Mouse (Mus musculus) gastrocnemius, adult 18-20 months (tissue): ENCODE data around the gene Il10rb. TPM values are rescaled to one million over a fixed set of nuclear protein-coding genes. Genes with fewer than 3 reads are reported as not detected.
"Not testable (repeated sequence)": the region's sequence is repeated elsewhere in the genome, so short reads cannot be mapped to it uniquely, and the experiment has no call there.

Experiments used
- DNase-seq: peaks from one replicate; pipeline ENCODE4 v3.0.0; 2021; ENCODE audit warnings: low spot score
- total RNA-seq, 2 experiments: library from RNA; stranded (reverse); gene quantifications; 2 replicates each; pipeline ENCODE4 v1.2.3; 2021

The Il10rb gene
- total RNA-seq, 2 experiments from 2014 or later = 4.2 to 6.6 TPM

DNA sequence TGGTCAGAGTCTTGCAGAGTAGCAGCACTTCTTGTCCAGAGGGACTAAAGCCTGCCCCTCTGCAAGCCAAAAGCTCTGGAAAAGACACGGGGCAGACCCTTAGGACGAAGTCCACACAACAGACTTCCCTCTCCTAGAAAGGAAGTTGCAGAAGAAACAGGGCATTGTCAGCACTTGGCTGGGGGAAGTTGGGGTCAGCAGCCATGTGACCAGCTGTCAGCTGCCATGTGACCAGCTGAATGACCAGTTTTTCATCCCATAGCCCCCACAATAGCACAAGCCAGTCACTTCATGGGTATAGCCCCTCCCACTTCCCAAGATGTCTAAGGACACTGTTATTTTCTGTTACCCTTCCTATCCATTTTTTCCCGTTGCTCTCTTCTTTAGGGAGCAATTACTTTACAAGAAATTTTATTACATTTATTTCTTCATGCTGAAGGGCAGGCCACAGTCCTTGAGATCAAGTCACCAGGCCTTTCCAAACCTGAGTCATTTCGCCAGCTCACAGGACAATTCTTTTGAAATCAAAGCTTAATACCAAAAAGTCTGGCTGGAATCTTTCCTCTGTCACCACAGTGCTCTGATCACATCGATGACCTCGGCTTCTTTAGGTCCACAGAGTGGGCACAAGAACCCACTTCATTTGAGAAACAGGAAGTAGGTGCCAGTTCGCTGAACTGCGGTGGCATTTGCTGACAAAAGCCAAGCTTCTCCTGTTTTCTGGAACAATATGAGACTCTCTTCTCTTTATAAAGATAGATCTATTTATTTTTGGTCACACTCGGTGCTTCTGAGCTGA is 9.6 kb downstream of the Il10rb start:
- no peak for DNase-seq

DNA sequence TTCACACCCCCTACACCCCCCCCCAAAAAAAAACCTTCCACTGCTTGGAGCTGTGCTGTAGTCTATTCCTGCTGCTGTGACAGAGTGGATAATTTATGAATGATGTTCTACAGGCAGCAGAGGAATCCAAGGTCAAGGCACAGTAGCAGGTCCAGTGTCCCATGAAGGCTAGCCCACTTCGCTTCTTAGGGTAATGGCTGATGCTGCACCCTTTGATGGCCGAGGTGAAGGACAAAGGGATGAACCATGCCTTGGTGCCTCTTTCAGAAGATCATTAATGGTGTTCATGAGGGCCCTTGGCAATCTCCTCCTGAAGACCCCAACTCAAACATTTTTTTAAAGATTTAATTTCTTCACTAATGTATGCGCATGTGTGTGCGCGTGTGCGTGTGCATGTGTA is 10.4 kb downstream of the Il10rb start:
- no peak for DNase-seq

DNA sequence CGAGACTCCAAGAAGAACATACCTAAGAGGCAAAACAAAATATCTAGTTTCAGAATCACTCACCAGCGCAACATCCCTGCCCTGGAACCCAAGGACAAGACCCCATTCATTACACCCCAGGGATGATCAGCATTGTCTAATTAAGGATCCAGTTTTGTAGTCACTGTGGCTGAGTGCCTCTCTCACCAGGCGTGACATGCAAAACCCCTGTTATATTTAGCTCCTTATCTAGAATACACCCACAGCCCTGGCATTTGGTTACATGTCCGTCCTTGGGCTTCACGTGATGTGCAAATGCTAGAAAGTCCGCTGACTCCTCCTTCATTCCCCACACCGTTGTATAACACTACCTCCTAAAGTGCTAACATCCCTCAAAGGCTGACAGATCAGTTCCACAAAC is 11.0 kb downstream of the Il10rb start:
- DNase-seq = no peak

DNA sequence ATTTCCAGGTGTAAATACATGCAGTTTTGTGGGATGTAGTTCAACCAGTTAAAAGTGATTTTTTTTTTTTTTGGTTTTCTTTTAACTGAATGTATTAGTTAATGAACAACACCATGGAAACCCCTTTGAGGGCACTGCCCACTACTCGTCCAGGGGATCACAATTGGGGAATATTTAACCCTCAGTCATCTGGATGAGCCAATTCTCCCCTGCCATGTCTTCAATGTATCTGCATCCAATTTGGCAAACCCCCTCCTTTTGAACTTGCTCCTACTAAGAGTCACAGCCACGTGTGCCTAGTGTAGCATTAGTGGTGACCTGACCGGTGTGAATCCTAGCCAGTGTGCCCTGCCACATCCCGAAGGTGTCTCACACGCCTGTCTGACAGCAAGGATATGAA is 12.6 kb downstream of the Il10rb start:
- no peak for DNase-seq

DNA sequence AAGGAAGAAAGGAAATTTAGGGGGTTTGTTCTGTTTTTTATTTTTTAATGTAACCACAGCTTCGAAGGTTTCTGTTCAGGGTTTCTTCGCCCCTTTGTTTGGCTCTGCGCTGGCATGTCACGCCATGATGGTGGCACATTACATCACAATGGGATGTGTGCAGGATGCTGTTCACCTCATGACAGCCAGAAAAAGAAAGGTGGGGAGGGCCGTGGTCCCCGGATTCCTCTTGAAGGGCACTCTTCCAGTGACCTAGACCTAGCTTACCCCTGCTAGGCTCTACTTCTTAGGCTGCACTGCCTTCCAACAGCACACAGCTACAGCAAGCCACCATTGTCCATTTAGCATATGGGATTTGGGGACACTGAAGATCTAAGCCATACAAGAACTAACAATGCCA is 19.9 kb downstream of the Il10rb start:
- no peak for DNase-seq

DNA sequence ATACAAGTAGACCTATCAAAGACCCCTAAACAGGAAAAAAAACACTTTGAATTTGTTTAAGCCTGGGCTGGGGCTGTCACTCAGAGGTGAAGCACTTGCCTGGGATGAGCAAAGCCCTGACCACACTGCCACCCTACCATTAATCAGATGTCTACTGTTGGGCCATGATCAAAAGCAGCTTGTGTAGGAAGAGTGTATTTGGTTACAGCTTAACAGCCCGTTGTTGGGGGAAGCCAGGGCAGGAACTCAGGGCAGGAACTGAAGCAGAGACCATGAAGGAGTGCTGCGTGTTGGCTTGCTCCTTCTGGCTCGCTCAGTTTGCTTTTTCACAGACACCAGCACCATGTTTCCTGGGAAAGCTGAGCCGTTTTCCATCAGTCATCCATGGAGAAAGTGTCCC is 20.6 kb downstream of the Il10rb start:
- no peak for DNase-seq

DNA sequence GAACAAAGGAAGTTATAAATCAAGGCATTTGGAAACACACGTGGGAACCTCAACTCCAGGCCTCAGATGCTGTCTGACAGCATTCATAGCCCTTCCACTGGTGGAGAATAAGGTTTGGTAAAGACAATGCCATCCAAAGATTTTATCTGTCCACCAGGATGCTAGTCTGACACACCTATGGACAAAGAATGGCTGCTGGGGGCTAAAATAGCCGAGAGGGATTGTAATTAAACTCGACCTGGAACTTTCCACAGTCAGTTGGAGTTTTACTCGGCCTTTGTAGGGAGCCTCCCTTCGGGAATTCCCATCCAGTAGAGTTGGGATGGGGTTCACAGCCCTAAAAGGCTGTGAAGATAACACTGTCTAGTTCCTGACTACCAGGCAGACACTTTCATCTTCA is 21.5 kb downstream of the Il10rb start:
- DNase-seq = no peak

DNA sequence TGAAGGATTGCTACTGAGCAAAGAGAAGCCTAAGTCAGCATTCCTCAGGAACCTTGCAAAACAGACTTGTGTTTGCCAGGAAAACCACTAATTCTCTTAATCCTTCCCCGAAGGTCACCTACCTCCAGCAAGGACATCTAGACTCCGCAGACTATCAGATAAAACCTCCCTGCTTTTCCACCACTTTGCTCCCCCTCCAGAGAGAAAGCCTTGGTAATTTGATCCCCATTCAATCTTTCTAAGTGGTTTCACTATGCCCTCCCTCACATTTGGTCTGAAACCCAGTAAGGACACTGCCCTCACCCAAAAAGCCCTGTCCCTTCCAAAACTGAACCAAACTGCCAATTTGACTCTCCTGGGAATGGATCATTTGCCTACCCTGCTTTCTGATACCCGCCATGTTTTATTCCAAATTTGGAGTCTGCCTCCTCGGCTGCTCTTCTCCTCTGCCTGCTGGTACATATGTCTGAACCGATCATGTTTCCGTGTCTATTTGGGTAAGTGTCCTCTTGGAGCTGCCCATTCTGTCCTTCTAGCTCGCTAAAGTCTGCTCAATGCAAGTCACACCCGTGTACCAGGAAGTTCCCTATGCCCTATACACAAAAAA is 22.4 kb downstream of the Il10rb start:
- DNase-seq = no peak

DNA sequence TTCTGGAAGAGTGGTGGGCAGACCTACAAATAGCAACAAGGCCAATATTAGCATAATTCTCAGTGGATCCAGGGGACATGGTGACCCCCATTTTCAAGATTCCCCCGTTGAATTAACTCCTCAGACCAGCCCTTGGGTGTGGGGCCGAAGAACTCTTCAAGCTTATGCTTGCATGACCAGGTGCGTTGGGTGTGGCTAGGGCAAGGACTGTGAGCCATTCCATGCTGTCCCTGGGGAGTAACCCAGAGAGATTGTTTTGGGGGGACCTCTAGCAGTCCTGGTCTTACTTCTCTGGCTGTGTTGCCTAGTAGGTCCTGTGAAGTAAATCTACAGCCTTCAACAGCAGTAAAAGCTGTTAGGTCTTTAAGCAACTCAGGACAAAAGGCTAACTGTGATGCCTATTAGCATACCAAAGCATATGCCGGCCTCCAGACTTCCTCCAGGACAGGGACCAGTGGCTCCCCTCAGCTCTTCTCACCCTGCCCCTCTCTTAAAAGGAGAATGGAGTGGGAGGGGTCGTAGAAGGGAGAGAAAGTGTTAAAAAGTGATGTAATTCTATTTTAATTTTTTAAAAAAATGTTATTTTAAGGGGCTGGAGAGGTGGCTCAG is 26.9 kb downstream of the Il10rb start:
- DNase-seq = no peak

DNA sequence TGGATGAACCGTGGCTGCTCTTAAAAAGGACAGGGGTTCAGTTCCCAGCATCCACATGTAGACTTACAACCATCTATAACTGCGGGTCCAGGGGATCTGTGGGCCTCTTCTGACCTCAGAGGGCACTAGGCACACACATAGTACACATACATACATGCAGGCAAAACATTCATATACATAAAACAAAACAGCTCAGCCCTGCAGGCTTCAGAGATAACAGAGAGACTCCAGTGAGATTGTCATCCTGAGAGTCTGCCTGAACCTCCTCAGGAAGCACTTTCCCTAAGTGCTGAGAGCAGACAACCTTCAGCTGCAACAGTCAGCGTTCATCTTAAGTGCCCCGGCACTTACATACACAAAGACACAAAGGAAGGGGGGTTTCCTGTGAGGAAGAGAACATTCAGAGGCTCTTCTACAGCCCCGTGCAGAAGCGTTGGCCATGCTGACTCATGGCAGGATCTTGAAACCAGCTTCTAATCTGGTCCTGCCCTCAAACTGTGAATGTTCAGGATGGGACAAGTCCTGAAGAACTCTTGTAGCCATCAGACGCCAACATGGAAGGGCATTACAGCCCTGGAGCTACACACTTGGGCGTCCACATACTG is 27.5 kb downstream of the Il10rb start:
- no peak for DNase-seq

DNA sequence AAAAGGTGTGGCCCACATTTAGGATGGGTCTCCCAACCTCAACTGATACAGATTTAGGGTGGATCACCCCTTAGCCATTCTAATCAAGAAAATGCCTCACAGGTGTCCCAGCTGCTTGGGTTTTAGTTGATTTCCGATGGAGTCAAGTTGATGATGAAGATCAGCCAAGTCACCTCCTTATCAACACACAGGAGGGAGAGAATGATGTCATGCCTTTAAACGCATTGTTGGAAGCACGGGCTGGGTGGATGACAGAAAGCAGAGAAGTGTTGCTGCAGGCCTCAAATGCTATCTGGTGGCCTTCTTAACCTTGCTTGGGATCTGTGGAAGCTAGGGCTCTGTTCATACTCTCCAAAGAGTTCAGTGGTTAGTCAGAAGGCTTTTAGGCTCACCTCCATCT is 28.2 kb downstream of the Il10rb start:
- DNase-seq = no peak

DNA sequence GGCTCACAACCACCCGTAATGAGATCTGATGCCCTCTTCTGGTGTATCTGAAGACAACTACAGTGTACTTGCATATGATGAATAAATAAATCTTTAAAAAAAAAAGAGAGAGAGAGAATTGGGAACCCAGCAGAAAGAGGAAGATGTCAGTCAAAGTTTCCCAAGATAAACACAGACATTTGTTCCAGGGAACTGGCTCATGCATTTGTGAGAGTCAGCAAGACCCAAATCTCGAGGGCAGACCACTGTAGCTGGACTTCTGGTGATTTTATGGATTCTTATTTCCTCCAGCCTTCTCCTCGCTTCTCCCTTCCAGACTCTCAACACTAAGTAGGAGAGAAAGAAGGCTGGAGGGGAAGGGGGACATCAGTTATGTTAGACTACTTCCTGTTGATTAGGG is 32.1 kb downstream of the Il10rb start:
- DNase-seq = no peak

DNA sequence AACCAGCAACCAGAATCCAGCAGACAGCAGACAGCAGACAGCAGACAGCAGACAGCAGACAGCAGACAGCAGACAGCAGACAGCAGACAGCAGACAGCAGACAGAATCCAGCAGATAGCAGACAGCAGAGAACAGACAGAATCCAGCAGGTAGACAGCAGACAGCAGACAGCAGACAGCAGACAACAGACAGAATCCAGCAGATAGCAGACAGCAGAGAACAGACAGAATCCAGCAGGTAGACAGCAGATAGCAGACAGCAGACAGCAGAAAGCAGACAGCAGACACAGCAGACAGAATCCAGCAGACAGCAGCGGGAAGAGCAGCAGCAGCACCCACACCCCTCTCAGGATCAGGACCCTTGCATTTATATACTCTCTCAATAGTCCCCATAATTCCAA is 32.6 kb downstream of the Il10rb start:
- DNase-seq = not testable (repeated sequence)

DNA sequence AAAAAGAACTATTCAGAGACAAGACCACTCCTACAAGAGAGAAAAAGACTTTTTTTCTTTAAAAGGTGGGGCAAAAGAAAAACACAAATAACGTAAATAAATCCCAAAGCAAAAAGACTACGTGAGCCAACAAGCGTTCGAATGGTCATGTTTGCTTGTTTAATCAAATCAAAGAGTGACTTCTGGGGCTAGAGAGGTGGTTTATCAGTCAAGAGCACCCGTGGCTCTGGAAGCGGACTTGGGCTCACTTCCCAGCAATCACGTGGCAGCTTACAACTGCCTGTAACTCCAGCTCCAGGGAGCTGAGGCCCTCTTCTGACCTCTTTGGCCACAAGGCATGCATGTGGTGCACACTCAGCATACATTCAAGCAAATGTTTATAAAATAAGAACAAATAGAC is 35.4 kb downstream of the Il10rb start:
- DNase-seq = peak; percentile 44

DNA sequence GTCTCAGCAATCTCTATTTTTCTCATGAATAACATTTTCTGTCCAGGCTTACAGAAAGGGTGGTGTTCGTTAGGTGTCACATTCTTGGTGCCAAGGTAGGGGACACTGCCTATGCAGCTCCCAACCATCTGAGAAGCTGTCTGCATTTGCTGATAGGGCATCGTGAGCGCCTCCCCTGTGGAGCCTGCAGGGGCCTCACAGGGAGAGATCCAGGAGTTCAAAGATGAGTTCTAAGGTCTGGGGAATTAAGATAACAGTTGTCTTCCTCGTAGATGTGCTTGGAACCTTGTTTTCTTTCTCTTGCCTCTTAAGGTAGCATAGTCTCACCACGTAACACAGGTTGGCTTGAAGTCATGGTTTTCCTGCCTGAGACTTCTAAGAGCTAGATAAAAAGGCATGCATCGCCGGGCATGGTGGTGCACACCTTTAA is 35.9 kb downstream of the Il10rb start:
- DNase-seq = no peak

DNA sequence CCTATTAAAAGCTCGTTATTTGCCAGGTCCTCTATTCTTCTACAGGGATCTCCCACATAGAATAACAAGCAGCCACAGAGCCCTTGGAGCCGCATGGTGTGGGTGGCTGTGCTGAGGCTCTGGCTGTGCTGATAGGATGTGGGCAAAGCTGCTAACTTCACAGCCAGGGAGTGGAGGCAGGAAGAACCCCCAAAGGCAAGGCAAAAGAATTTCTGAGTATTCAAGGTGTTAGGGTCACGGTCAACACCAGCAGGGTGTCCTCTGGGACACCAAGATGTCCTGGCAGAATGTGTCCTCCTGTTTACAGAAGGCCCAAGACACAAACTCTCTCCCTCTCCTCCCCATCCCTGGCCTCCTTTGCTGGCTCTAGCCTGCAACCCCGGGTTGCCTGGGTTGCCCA is 36.5 kb downstream of the Il10rb start:
- no peak for DNase-seq

DNA sequence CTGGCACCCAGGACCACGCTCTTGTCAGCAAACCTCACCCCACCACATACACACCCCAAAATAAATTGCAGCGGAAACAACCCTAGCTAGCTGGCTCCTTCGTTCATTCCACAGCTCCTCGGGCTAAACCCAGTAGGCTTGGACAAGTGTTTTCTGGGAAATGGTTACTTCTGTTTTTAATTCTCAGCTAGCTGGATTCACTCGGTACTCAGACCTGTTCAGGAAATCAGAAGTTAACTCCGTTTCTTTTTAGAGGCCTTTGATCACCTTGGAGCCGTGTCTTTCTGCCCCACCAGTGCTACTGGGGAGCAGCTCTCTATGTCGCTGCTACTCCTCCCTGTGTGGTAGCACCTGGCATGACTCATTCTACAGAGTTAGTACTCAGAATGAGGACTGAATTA is 37.2 kb downstream of the Il10rb start:
- no peak for DNase-seq

DNA sequence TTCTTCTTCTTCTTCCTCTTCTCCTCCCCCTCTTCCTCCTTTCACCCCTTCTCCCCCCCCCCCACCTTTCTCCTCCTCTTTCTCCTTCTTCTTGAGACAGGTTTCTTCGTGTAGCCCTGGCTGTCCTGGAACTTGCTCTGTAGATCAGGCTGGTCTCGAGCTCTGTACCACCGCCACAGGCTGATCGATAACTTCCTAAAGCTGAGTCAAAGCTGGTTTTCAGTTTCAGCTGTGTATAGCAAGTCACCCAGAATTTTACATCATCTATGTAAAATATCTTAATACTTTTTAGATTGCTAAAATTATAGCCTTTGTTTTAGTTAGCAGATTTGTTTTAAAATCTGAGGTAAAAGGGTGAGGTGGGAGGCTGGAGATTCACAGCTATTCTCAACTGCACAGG is 38.9 kb downstream of the Il10rb start:
- DNase-seq = no peak

DNA sequence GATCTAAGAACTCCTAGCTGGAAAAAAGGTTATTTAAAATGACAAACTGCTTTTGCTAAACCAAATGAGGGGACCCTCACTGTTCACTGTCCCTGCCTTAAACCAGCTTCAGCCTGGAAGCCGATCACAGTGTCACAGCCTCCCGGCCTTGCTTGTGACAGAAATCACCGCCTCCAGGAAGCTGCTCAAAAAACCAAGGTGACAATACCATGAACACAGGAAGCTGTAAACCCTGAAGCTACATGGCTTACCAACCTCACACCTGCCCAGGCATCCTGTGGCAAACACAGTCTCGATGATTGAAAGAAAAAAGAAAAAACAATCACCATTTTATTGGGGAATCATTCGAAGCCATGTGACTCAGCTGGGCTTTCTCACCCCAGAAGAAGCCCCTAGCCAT is 39.6 kb downstream of the Il10rb start:
- DNase-seq = no peak

DNA sequence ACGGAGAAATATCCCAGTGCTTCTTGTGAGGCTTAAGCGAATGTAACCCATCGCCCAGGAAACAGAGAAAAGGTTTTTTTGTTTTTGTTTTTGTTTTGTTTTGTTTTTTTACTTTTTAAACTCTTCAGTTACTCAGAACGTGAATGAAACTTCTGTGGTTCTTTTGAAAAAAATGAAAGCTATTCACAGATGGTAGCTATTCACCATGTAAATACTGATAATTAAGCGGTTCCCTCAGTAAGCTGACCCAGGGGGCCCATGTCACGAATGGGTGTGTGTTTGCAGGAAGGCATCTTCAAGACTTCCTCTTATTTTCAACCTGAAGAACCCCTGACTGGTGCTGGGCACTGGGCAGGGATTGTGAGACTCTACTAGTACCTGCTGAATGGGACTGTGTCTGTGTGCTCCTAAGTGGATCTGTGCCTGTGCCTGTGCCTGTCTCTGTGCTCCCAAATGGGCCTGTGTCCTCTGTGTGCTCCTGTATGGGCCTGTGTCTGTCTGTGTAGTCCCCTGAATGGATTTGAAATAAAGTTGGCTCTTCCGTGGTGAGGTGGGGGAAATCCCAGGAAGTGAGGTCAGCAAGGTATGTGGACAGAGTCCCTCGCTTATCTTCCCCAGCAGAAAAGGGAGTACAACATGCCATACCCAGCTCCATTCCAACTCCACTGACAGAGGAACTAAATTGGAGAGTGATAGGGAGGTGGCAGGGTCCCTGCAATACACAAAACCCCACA is 41.0 kb downstream of the Il10rb start:
- no peak for DNase-seq

DNA sequence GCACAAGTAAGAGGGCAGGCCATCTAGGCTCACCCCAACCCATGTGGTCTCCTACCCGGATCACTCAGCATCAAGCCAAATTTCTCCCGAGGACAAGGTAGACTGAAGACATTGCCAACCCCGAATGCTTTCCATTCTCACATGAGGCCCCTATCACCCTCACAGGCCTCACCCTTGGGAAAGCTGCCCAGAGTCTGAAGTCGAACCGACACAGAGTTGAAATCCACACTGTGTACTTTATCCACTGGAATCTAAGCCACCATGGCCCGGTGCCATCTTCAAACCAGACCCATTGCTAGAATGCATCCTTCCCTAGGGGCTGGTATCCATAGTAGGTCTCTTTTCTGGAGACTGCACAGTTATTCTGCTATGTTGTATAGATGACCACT is 41.5 kb downstream of the Il10rb start:
- DNase-seq = no peak

DNA sequence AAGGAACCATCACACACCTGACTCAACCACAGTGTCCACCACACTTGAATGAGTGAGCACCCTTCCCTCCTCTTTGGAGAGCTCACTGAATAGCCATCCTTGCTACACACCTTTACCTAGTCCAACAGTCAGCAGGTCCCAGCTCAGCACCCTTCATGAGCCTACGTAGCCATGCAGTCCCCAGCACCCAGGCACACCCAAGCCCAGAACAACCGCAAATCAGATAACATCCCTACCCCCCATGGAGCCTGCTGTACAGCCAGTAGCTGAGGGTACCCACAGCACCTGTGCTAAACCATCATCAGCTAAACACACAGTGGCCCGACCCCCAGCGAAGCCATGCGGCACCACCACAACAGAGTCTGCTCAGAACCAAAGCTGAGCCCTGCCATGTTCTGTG is 42.1 kb downstream of the Il10rb start:
- no peak for DNase-seq
